Mouse (Mus musculus): ENCODE data around the gene Aloxe3.

DNA sequence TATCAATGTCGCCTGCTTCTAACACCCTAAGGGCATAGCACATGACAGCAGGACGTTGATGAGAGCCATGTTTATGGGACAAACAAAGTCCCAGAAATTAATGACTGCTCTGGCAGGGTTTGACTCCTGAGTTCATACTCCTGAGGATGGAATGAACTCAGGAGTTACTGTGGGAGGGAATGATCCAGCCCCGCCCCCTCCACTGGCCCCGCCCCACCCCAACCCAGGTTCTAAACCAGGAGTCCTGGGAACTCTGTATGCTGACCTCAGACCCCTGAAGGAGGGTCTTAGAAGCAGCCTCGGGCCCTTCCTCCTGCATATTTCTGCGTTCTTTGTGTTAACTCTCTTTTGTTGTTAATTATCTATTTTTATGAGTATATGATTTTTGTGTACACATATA lies 40.1 kb upstream of the Aloxe3 start:
- no peak for TF ChIP-seq CTCF (conservative IDR thresholded peaks at IDR 0.05; ENCODE audit: low read length)
- no peak for TF ChIP-seq NANOG (IDR thresholded peaks at IDR 0.05; ENCODE audit: borderline replicate concordance, low read length)
